Mouse (Mus musculus) testis, postnatal 14 days (tissue): ENCODE results near the gene Olfr851.

Experiments
- DNase-seq: peaks from one replicate; pipeline ENCODE4 v3.0.0; 2021; ENCODE audit warnings: low spot score

The Olfr851 gene

GRCm38 (mm10) chr9:19492995-19493394 lies at the start of gene Olfr851:
Olfr851 (plus strand) TSS chr9:19493295.
- no peak for DNase-seq

- no peak for DNase-seq
Observed at GRCm38 (mm10) chr9:19478148-19478547, 14.9 kb upstream of the Olfr851 start, which contains the start of gene Olfr850. Olfr850 (minus strand) TSS chr9:19478248.

GRCm38 (mm10) chr9:19540976-19541375 lies 47.9 kb downstream of the Olfr851 start, which contains the start of gene Olfr853:
Olfr853 (minus strand) TSS chr9:19541076.
- DNase-seq = no peak
